Mouse (Mus musculus) stomach, postnatal 0 days (tissue): Measurements from ENCODE around the gene Stim1.

ENCODE experiments used
- CTCF ChIP-seq: IDR thresholded peaks from 2 replicates; pipeline ENCODE4 v1.5.1; 2016; ENCODE audit warnings: antibody characterized with exemption, low read depth, mild to moderate bottlenecking, moderate library complexity
- EP300 ChIP-seq: optimal IDR thresholded peaks from 2 replicates; pipeline ENCODE3; 2016; ENCODE audit warnings: antibody characterized with exemption

DNA sequence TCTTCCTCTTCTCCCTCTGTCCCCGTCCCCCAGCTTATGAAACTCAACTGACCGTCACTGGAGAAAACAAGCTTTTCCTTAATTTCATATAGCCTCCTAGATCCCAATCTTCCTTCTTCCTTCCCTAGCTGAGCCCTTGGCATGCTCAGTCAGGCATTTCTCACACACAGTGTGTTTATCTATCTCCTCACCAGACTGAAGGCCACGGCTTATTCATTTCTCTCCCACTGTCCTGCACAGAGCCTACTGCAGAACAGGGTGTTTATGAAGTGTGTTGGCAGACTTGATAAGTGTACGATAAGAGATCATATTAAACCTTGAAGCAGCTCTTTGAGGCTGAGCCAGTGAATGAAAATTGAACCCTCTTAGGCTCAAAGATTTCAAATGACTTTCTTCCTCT, 213.2 kb downstream of the Stim1 start:
- TF ChIP-seq EP300 (no peak), CTCF (no peak)
